Mouse (Mus musculus) cerebellum, adult 2 months (tissue): ENCODE data around the gene Fbxw7.

Source experiments
- CTCF ChIP-seq: fragments of 200-500 bp; IDR thresholded peaks from 2 replicates; pipeline ENCODE4 v1.5.1; 2011; ENCODE audit warnings: low read depth, mild to moderate bottlenecking, control low read depth, low read length, moderate library complexity, borderline replicate concordance; ENCODE audit not compliant: insufficient read depth
- POLR2A ChIP-seq: fragments of 200-500 bp; IDR thresholded peaks from 2 replicates; pipeline ENCODE4 v1.6.1; 2011; ENCODE audit warnings: low read length, control low read depth, borderline replicate concordance; ENCODE audit not compliant: insufficient read depth

GRCm38 (mm10) chr3:84967364-84967763, 152.3 kb downstream of the Fbxw7 start:
- TF ChIP-seq CTCF (no peak), POLR2A (no peak)
